Mouse (Mus musculus): ENCODE data around the gene Map7. TPM values are rescaled to one million over a fixed set of nuclear protein-coding genes. Genes with fewer than 3 reads are reported as not detected.

Gene Map7
- total RNA-seq, 2 experiments from 2014 or later: 12.6 to 19.4 TPM

GRCm38 (mm10) chr10:20149835-20150355 lies 1.6 kb downstream of the Map7 start:
- intact Hi-C loops (cut with DNase I): no loop called here
- no peak for DNase-seq

- no peak for DNase-seq
- intact Hi-C loops (cut with DNase I): no loop called here
Observed at GRCm38 (mm10) chr10:20152131-20152530, 3.9 kb downstream of the Map7 start.

DNA sequence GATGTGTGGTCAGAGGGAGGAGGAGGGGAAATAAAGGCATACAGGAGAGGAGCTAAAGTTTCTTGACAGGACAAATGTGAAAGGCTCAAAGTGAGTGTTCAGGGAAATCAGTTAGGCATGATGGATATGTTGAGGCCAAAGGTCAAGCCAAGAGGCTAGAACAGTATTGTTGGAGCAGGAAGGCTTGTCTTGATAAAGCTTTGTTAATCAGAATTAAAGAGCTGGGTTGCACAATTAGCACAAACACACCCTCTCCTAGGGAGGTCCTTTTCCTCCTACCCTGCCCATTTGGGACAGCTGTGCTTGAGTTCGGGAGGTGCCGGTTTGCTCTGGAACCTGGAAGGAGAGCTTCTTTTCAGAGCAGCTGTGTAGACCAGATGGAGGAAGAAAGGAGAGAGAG lies 5.2 kb downstream of the Map7 start:
- intact Hi-C loops (cut with DNase I): no loop called here
- no peak for DNase-seq

DNA sequence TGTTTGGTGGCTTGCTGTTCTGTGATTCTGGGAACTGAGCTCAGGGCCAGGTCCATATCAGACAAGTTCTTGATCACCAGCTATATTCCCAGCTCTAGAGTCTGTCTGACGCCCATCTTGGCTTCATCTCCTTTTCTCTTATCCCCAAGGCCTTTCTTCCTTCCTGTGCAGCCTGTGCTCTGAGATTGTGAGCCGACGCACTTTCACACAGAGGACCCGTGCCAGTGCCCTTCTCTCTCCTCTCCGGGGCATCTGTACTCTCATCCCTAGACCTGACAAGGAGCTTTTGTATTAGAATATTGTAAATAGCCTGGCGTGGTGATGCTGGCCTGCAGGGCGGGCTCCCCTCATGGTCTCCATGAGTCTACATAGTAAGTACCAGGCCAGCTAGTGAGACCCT lies 7.1 kb downstream of the Map7 start:
- intact Hi-C loops (cut with DNase I): no loop called here
- no peak for DNase-seq

DNA sequence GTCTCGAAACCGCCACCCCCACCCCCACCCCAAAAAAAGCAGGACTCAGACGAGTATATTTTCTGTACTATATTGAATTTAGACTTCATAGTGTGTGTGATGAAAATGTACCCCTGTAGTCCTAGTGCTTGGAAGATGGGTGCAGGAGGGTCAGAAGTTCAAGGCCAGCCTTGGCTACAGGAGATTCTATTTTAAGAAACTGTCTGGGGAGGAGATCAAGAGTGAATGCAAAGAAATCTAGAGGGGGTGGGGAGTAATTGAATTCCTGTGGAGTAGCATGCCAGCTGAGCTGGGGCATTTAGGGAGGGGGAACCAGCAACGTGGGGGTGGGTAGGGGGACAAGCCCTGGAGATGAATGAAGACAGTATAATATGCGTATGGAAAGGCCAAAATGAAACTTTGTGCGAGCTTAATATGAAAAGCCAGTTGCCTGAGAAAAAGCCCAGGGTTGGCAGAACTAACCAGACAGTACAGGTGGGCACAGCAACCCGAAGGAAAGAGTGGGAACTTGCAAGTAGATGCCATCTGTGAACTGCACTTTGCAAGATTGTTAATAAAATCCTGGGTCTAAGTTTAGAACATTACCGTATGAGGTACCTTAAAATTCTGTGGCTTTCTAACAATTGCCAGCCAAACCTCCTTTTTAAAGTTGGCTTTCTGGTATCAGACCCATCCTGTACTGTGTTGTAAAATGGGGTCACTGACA lies 8.9 kb downstream of the Map7 start:
- intact Hi-C loops (cut with DNase I): no loop called here
- no peak for DNase-seq

DNA sequence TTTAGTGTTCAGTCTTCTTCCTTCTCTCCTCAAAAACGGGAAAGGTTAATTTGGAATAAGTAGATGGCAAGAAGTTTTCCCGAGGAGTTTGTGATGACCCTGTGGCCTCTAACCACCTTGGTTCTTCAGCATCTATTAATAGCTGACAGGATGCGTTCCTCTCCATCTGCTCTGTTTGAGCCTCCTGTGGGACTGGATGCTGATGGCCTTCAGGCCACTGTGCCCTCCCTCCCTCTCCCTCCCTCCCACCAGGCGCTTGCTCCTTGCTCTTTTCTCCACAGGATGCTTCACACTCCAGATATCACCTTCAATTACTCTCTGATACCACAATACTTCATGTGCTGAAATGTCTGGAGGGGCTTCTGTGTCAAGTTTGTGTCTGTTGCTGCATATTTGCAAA lies 10.5 kb downstream of the Map7 start:
- no peak for DNase-seq
- intact Hi-C loops (cut with DNase I): no loop called here

- DNase-seq: no peak
- intact Hi-C loops (cut with DNase I): no loop called here
Observed at GRCm38 (mm10) chr10:20159308-20159707, 11.0 kb downstream of the Map7 start.

DNA sequence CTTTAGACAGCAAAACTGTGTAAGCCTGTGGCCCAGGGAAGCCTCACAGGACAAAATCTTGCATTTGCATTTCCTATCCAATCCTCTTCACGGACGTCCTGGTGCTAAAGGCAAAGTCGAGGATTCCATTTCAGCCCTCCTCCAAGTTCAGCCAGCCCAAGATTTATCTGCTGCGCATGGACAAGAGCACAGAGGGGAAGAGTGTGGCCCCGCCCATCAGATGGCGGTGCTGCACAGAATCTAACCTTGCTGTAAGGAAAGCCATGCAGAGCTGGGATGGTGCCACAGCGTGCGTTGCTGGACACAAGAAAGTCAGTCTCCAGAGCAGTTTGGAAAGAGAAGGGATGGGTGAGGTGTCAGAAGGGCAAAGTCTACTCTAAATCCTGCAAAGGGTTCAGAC lies 12.6 kb downstream of the Map7 start:
- intact Hi-C loops (cut with DNase I): no loop called here
- no peak for DNase-seq

GRCm38 (mm10) chr10:20164810-20165209 lies 16.5 kb downstream of the Map7 start:
- intact Hi-C loops (cut with DNase I): no loop called here
- DNase-seq: no peak

- intact Hi-C loops (cut with DNase I): no loop called here
- no peak for DNase-seq
Observed at GRCm38 (mm10) chr10:20166797-20167196, 18.5 kb downstream of the Map7 start.

DNA sequence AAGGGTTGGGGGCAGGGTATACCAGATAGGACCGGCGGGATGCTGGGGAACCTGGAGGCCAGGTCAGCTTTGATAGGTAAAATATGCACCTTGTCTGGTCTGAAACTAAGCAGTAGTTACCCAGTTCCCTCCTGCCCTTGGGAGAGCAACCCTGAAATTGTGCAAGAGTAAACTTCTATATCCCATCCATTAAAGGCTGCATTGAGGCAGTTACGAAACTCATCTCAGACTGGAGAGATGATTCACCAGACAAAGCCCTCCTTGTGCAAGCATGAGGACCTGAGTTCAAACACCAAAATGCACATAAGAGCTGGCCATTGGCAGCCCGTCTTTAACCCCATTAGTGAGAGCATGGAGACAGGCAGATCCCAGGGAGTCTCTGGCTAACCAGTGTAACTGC lies 19.2 kb downstream of the Map7 start:
- intact Hi-C loops (cut with DNase I): no loop called here
- no peak for DNase-seq

- intact Hi-C loops (cut with DNase I): no loop called here
- DNase-seq: no peak
Observed at GRCm38 (mm10) chr10:20169182-20169674, 21.0 kb downstream of the Map7 start.

- peak; percentile 45 for DNase-seq
- intact Hi-C loops (cut with DNase I): no loop called here
Observed at GRCm38 (mm10) chr10:20169927-20170604, 21.8 kb downstream of the Map7 start.

GRCm38 (mm10) chr10:20170605-20171088 lies 22.4 kb downstream of the Map7 start:
- DNase-seq: peak; percentile 92
- intact Hi-C loops (cut with DNase I): no loop called here

DNA sequence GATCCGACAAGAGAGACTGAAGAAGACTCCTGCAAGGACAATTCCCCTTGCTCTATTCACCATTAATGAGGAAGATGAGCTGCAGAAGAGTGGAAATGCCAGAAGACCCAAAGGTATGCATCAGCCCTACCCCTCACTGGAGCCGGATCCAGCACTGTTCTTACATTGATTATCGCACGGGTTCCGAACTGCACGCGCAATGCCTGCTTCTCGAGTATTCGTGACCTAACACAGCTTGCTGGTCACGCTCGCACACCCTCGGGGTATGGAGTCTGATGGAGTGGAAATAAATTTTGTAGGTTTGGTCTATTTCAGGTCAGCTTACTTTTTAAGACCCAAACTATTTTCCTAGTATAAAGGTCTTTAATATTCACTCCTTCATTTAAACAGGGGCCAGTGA lies 22.9 kb downstream of the Map7 start:
- no peak for DNase-seq
- intact Hi-C loops (cut with DNase I): no loop called here

- intact Hi-C loops (cut with DNase I): no loop called here
- no peak for DNase-seq
Observed at GRCm38 (mm10) chr10:20171756-20172155, 23.5 kb downstream of the Map7 start.

DNA sequence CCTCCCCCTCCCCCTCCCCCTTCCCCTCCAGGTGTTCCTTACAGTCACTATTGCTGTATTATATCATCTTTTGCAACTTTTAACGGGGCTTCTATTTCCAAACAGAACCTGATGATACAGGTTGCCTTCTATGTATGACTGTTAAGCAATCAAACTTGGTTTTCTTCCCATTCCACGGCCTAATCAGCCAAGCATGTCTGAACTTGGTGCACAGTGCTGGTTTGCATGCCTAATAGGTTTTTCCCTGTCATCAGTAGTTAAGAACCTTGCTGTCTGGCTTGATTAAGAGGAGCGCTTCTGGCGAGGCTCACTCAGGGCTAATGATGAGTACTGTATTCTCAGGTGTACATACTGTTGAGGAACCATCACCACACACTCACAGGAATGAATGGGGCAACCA lies 25.5 kb downstream of the Map7 start:
- intact Hi-C loops (cut with DNase I): no loop called here

GRCm38 (mm10) chr10:20176054-20176453 lies 27.8 kb downstream of the Map7 start:
- intact Hi-C loops (cut with DNase I): no loop called here
- DNase-seq: no peak

More for the DNA sequence above, 25.5 kb downstream of the Map7 start:
- no peak for DNase-seq

DNA sequence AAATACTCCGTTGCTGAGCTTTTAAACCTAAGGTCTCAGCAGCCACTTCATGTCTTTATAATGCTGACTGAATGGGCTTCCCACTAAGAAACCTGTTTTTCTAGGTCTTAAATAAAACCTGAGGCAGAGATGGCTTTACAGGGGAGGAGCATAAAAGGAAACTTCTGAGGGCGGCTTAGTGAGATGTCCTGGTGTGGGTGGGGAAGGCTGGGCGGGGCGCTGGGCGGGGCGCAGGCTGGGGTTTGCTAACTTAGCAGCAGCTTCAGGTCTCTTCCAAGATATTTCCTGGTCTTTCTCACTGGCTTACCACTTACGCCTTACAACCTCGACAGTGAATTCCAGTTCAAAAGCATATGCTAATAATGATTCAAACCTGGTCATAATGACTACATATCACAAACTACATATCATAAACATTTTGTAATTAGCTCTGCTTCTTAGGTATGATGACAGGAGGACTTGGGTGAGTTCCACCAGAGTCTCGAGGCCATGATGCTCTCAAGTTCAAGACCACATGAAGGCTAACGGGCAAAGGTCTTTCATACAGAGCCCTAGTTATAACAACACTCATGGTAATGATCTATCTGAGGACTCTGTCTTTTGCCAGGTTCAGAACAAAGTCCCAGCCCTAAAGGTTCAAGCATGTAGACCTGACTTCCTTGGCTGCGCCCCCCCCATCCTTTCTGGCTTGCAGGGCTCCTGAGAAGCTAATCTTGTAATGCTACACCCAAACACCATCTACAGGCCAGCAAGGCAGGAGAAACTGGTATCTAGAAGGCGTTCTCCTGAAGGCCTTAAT lies 30.7 kb downstream of the Map7 start:
- intact Hi-C loops (cut with DNase I): no loop called here
- no peak for DNase-seq

DNA sequence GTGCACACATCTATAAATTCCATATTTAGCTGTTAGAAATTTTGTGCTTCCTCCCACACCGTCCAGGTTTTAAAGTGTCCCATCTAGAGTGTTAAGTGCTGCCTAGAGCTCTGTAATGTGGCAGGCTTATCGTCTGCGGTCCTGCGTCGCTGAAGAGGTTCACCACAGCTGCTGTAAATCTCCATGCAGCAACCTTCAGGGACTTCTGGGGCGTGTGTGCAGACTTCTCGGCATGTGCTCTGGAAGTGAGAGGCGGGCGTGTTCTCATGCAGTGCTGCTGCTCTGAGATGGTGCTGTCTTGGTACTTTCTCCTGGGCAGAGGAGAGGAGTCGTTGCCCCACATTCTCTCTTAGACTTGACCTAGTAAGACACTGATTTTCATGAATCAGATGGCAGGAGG lies 32.9 kb downstream of the Map7 start:
- no peak for DNase-seq
- intact Hi-C loops (cut with DNase I): no loop called here

Measured in left cerebral cortex, postnatal 4 days (tissue).